Mouse (Mus musculus): ENCODE measurements around the gene Nabp2. TPM values are rescaled to one million over a fixed set of nuclear protein-coding genes. Genes with fewer than 3 reads are reported as not detected.

Nabp2 gene
- total and polyA plus RNA-seq, 3 experiments, result 40.3 to 123 (median 43.7) TPM

GRCm38 (mm10) chr10:128444354-128444753 lies 33.1 kb upstream of the Nabp2 start:
- in situ Hi-C loops (cut with MboI; ENCODE audit: low pct_ligation_motif_present, low pct_unique_long_range_greater_than_20kb, low sequenced_read_pairs), result no loop called here
- H3K4me3 ChIP-seq (replicated peaks in 1 of 3; ENCODE audit: low read depth in 2 of 3, low read length in 2 of 3, poor library complexity in 1 of 3), result no peak overlapping the region
- H3K36me3 ChIP-seq (replicated peaks in 1 of 2; ENCODE audit: control insufficient read depth in 1 of 2, insufficient read depth in 1 of 2, low read length in 1 of 2), result peaks cover 13 to 37% of the 10 kb centered on the region in 2 experiments

GRCm38 (mm10) chr10:128442718-128443117 lies 31.4 kb upstream of the Nabp2 start:
- dilution Hi-C loops (cut with MboI; ENCODE audit: extremely low pct_ligation_motif_present, extremely low pct_unique_long_range_greater_than_20kb, low sequenced_read_pairs) (no loop called here), in situ Hi-C loops (cut with MboI; ENCODE audit: low pct_ligation_motif_present, low pct_unique_long_range_greater_than_20kb, low sequenced_read_pairs) (no loop called here)
- Histone ChIP-seq H3K4me2 (ENCODE audit: insufficient read depth, low read depth, poor library complexity, severe bottlenecking) (no peak overlapping the region), H3K27ac (ENCODE audit: insufficient read depth, low read depth) (no peak overlapping the region), H3K4me1 (ENCODE audit: control insufficient read depth in 1 of 2, insufficient read depth in 2 of 2) (peaks cover 0 to 17% of the 10 kb centered on the region in 2 experiments; a peak in 2 of 4 replicates), H3K9me3 (replicated peaks; ENCODE audit: low read length) (no peaks in the 10 kb centered on the region), H3K27me3 (replicated peaks) (no peaks in the 10 kb centered on the region), H3K36me3 (replicated peaks in 1 of 2; ENCODE audit: control insufficient read depth in 1 of 2, insufficient read depth in 1 of 2, low read length in 1 of 2) (peaks cover 25 to 52% of the 10 kb centered on the region in 2 experiments), H3K79me2 (replicated peaks; ENCODE audit: control insufficient read depth, extremely low read depth, insufficient read depth, poor library complexity, severe bottlenecking) (no peaks in the 10 kb centered on the region), H3K4me3 (replicated peaks in 1 of 3; ENCODE audit: low read depth in 2 of 3, low read length in 2 of 3, poor library complexity in 1 of 3) (no peak overlapping the region), H3K9ac (ENCODE audit: insufficient read depth, low read depth) (no peak overlapping the region)
- no peak for TF ChIP-seq MAFK (IDR thresholded peaks at IDR 0.05; ENCODE audit: insufficient replicate concordance, low read length)
- TF ChIP-seq GABPA (IDR thresholded peaks at IDR 0.05; ENCODE audit: insufficient replicate concordance, low read depth, low read length), result no peak
- no peak for TF ChIP-seq JUND (conservative IDR thresholded peaks at IDR 0.05; ENCODE audit: low read depth, low read length)
- no peak for DNase-seq (ENCODE audit: extremely low read depth)

More at GRCm38 (mm10) chr10:128444354-128444753, 33.1 kb upstream of the Nabp2 start:
- TF ChIP-seq GABPA (IDR thresholded peaks at IDR 0.05; ENCODE audit: insufficient replicate concordance, low read depth, low read length) (no peak), MAZ (IDR thresholded peaks at IDR 0.05; ENCODE audit: low read depth, low read length) (no peak), JUND (conservative IDR thresholded peaks at IDR 0.05; ENCODE audit: low read depth, low read length) (no peak), MAFK (IDR thresholded peaks at IDR 0.05; ENCODE audit: insufficient replicate concordance, low read length) (no peak), SIN3A (IDR thresholded peaks at IDR 0.05; ENCODE audit: low read length) (no peak), ZC3H11A (IDR thresholded peaks at IDR 0.05; ENCODE audit: low read depth, low read length) (no peak), ZNF384 (IDR thresholded peaks at IDR 0.05; ENCODE audit: low read depth, low read length) (no peak), E2F4 (IDR thresholded peaks at IDR 0.05; ENCODE audit: insufficient replicate concordance, low read depth, low read length) (no peak), SMC3 (IDR thresholded peaks at IDR 0.05; ENCODE audit: low read depth, low read length) (no peak), PAX5 (IDR thresholded peaks at IDR 0.05; ENCODE audit: low read length) (no peak), HCFC1 (IDR thresholded peaks at IDR 0.05; ENCODE audit: low read depth, low read length) (no peak), POLR2A (IDR thresholded peaks at IDR 0.05; ENCODE audit: low read depth, low read length) (no peak), ETS1 (conservative IDR thresholded peaks at IDR 0.05; ENCODE audit: low read depth, low read length) (no peak), NELFE (IDR thresholded peaks at IDR 0.05; ENCODE audit: low read depth, low read length) (no peak), USF2 (conservative IDR thresholded peaks at IDR 0.05; ENCODE audit: low read depth, low read length) (no peak), MAX (IDR thresholded peaks at IDR 0.05; ENCODE audit: low read length) (no peak), CHD1 (IDR thresholded peaks at IDR 0.05; ENCODE audit: low read depth, low read length) (no peak), JUN (IDR thresholded peaks at IDR 0.05; ENCODE audit: insufficient read depth, low read depth, low read length) (no peak)
- no peak overlapping the region for H3K4me2 ChIP-seq (ENCODE audit: insufficient read depth, low read depth, poor library complexity, severe bottlenecking)
- no peak overlapping the region for H3K9ac ChIP-seq (ENCODE audit: insufficient read depth, low read depth)
- H3K27ac ChIP-seq (ENCODE audit: insufficient read depth, low read depth), result no peak overlapping the region
- no peaks in the 10 kb centered on the region for H3K9me3 ChIP-seq (replicated peaks; ENCODE audit: low read length)
- H3K4me1 ChIP-seq (ENCODE audit: control insufficient read depth in 1 of 2, insufficient read depth in 2 of 2), result peaks cover 0 to 4% of the 10 kb centered on the region in 2 experiments; a peak in 1 of 4 replicates
- DNase-seq (ENCODE audit: extremely low read depth), result no peak
- no peaks in the 10 kb centered on the region for H3K27me3 ChIP-seq (replicated peaks)
- no peaks in the 10 kb centered on the region for H3K79me2 ChIP-seq (replicated peaks; ENCODE audit: control insufficient read depth, extremely low read depth, insufficient read depth, poor library complexity, severe bottlenecking)
- dilution Hi-C loops (cut with MboI; ENCODE audit: extremely low pct_ligation_motif_present, extremely low pct_unique_long_range_greater_than_20kb, low sequenced_read_pairs), result no loop called here
